Mouse (Mus musculus) cerebellum, postnatal 10 days (tissue): Measurements from ENCODE around the gene Olfr1252.

ENCODE experiments used
- DNase-seq, 2 experiments: peaks; one replicate each; pipeline ENCODE4 v3.0.0; 2021; ENCODE audit warnings: mixed read lengths in 2 of 2

The Olfr1252 gene

DNA sequence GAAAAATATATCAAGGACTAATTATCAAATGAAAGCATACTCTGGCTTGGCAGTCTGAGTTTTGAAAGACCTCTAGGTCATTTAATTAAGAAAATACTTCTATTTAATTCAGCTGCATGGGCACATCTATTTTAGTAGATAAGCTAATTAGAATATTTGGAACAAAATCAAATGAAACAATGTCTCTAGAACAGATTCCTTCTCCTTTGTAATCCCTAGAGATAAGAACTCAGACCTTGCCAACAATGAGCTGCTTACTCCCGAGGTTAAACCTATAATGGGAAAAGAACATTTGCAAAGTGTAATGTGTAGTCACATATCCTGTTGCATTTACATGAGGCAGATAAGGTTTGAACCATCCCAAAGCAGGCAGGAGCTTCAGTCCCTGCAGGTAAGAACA, at the start of gene Olfr1252:
Olfr1252 (minus strand) TSS at position 101 of the 400 bp plus-strand sequence.
- no peak for DNase-seq

DNA sequence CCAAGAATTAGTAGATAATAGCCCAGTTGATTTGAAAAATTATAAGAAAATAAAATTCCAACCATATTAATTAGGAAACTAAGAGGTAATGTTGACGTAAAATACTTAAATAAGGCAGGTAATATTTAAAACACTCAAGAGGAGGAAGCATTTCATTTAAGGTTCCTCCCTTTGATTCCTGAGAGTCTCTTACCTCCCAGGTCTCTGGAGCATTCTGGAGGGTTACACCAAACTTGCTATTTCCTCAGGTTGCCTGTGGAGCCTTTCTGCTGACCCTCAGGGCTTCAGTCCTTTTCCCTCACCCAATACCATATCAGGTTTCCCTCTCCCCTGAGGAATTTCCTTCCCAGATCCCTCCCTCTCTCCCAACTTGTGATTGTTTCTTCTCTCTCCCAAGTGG, 32.2 kb upstream of the Olfr1252 start, which contains the start of gene Olfr1253:
Olfr1253 (minus strand) TSS at position 101 of the 400 bp plus-strand sequence.
- no peak for DNase-seq

DNA sequence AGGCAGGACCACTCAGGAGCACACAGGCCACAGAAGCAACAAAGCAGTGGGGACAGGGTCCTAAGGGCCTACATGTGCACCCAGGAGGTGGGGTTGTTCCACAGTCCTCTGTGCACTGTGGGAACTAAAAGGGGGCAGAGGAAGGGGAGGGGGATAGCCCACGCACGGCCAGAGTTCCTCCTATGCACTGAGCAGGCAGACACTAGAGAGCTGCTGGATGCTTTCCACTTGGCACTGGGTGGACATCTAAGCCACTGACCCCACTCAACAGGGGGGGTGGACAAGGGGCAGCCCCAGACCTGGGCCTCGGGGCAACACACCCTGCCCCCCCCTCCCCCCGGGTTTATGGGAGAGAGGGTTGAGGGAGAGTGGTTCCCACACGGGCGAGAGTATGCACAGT, 32.8 kb downstream of the Olfr1252 start:
- DNase-seq = peak in 1 of 2 experiments; percentile 2

DNA sequence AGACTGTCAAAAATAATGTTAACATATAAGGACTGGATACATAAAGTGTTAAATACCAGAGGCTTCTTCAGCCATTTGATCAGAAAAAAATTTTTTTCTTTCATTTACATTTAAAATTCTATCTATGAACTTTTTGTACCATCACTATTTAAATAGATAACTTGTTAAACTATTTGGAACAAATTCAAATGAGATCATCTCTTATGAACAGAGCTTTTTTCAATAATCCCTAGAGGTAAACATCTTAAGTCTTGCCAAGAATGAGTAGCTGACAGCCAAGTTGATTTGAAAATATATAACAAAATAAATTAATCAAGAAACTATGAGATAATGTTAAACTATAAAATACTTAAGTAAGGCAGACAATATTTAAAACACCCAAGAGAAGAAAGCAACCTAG, 53.0 kb downstream of the Olfr1252 start, which contains the start of gene Olfr1251:
Olfr1251 (minus strand) TSS at position 101 of the 400 bp plus-strand sequence.
- no peak for DNase-seq
